Mouse (Mus musculus) monocyte, adult 5-6 weeks (primary cell): ENCODE data around the gene Pla2g4f. TPM values are rescaled to one million over a fixed set of nuclear protein-coding genes. Genes with fewer than 3 reads are reported as not detected.

Experiments
- ATAC-seq: fragments of 153-309, 156-312 bp; replicated peaks from 2 replicates; pipeline ENCODE4 v1.8.0; 2017; ENCODE audit warnings: mild to moderate bottlenecking; ENCODE audit not compliant: low TSS enrichment, insufficient number of reproducible peaks, severe bottlenecking, poor library complexity, low FRiP score
- total RNA-seq: library from RNA; stranded (forward); fragments of 200-1000, 200-491, 200-594 nt; gene quantifications from 3 replicates; pipeline ENCODE4 v1.2.3, GENCODE M21; 2017

Gene Pla2g4f
- total RNA-seq, 1 experiment from 2014 or later: not detected

- ATAC-seq: no peak
These were observed 29.3 kb downstream of the Pla2g4f start for GRCm38 (mm10) chr2:120284705-120285104.

- no peak for ATAC-seq
These were observed 29.9 kb downstream of the Pla2g4f start for GRCm38 (mm10) chr2:120284094-120284493.

GRCm38 (mm10) chr2:120283550-120283949 is 30.4 kb downstream of the Pla2g4f start:
- ATAC-seq: no peak

GRCm38 (mm10) chr2:120281221-120281620 is 32.7 kb downstream of the Pla2g4f start:
- ATAC-seq: no peak

GRCm38 (mm10) chr2:120279961-120280360 is 34.0 kb downstream of the Pla2g4f start:
- no peak for ATAC-seq

GRCm38 (mm10) chr2:120276951-120277350 is 37.0 kb downstream of the Pla2g4f start:
- no peak for ATAC-seq

GRCm38 (mm10) chr2:120268635-120269034 is 45.3 kb downstream of the Pla2g4f start:
- ATAC-seq: no peak

GRCm38 (mm10) chr2:120265523-120265922 is 48.4 kb downstream of the Pla2g4f start:
- ATAC-seq: no peak

- no peak for ATAC-seq
These were observed 49.1 kb downstream of the Pla2g4f start for GRCm38 (mm10) chr2:120264858-120265257.

GRCm38 (mm10) chr2:120262876-120263275 is 51.1 kb downstream of the Pla2g4f start:
- ATAC-seq: no peak

- ATAC-seq: no peak
These were observed 52.6 kb downstream of the Pla2g4f start for GRCm38 (mm10) chr2:120261346-120261745.

GRCm38 (mm10) chr2:120256259-120256658 is 57.7 kb downstream of the Pla2g4f start:
- ATAC-seq: no peak

GRCm38 (mm10) chr2:120252644-120253043 is 61.3 kb downstream of the Pla2g4f start:
- no peak for ATAC-seq

Other genes starting within 250 kb of the Pla2g4f start
- 102 to 129 TPM (median 116 TPM) in 3 replicates for gene Ehd4, start 159.6 kb downstream of the Pla2g4f start, total RNA-seq
- gene Pla2g4e, start 68.8 kb downstream of the Pla2g4f start, total RNA-seq: not detected in 3 replicates
- gene Pla2g4d, start 25.0 kb downstream of the Pla2g4f start, total RNA-seq: not detected in 3 replicates
- 44.2 to 52.4 TPM (median 50.0 TPM) in 3 replicates for gene Vps39, start 39.0 kb upstream of the Pla2g4f start, total RNA-seq
- 25.2 to 72.3 TPM (median 30.0 TPM) in 3 replicates for gene Ganc, start 89.7 kb upstream of the Pla2g4f start, total RNA-seq
- 79.0 to 84.8 TPM (median 79.4 TPM) in 3 replicates for gene Tmem87a, start 89.9 kb upstream of the Pla2g4f start, total RNA-seq
- gene Capn3, start 141.9 kb upstream of the Pla2g4f start, total RNA-seq: 2.0 to 6.3 TPM (median 5.0 TPM) in 3 replicates
- gene Zfp106, start 249.7 kb upstream of the Pla2g4f start, total RNA-seq: 70.6 to 88.5 TPM (median 78.7 TPM) in 3 replicates